Comparison of ENCODE assay signal across 8 mouse cellular contexts in the genomic region with DNA sequence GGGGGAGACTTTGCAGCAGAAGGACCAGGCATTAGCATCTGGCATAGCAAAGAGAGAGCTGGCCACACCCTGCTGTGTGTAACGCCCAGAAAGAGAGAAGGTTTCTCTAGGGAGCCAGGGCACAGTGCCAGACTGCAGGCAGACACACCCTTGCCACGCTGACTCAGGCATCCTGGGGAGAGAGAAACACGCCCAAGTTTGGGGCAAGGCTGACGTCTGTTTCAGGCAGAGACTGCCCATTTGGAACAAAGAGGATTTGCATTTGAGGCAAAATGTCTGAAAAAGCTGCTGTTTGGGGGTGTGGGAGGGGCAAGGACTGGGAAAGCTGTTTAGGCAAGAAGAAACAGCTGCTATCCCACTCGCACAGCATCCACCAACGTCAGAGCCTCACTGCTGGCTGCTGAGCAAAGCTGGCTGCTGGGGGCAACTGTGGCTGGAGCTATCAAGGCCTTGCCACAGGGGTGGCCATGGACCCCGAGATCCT.
DNase-seq lines count a peak whose midpoint lies in the region; ATAC-seq and TF ChIP-seq lines count a peak whose summit lies in the region.

No protein-coding gene starts in this region.

- TF ChIP-seq CTCF in lung, embryonic 14.5 days (IDR thresholded peaks at IDR 0.05; ENCODE audit: low read depth), result no peak

- ATAC-seq in heart, embryonic 14.5 days (ENCODE audit: insufficient number of reproducible peaks, insufficient read depth, low FRiP score, low read depth), result 0 out of 2 replicates have a peak, but pooled peaks have one; percentile 24
- peak; percentile 83 for ATAC-seq in lung, embryonic 14.5 days (ENCODE audit: insufficient read depth)

- WGBS in heart, embryonic 14.5 days, result 16% methylated on average over 7 of the region's 7 CpGs
- WGBS in lung, embryonic 14.5 days, result 12% methylated on average over 7 of the region's 7 CpGs

- H3K9me3 ChIP-seq in heart, embryonic 14.5 days (ENCODE audit: control insufficient read depth, low read length), result no peaks in the 10 kb centered on the region
- H3K9me3 ChIP-seq in lung, embryonic 14.5 days (ENCODE audit: low read depth, low read length), result no peaks in the 10 kb centered on the region

- 0 out of 4 replicates have a peak overlapping the region, but pooled peaks of 1 of the 2 experiments have one; percentile 7 for H3K27ac ChIP-seq in heart, embryonic 14.5 days (replicated peaks in 1 of 2; ENCODE audit: control insufficient read depth in 1 of 2, insufficient read depth in 1 of 2, low read depth in 2 of 2, low read length in 2 of 2)
- peak overlapping the region; percentile 83 for H3K27ac ChIP-seq in lung, embryonic 14.5 days (ENCODE audit: low read depth)

- 0 out of 2 replicates have a peak, but pooled peaks cover 3% of the 10 kb centered on the region for H3K36me3 ChIP-seq in heart, embryonic 14.5 days (ENCODE audit: control insufficient read depth, insufficient read depth, low read length)
- no peaks in the 10 kb centered on the region for H3K36me3 ChIP-seq in lung, embryonic 14.5 days (ENCODE audit: insufficient read depth)

- DNase-seq in 3T3-L1 (ENCODE audit: low read depth, low spot score) (peak; percentile 99), R1 (ENCODE audit: low read depth, low spot score) (peak; percentile 50)
- DNase-seq in fibroblast of lung, adult 2 months (ENCODE audit: low read depth), result peak; percentile 94
- peak; percentile 73 to 74 for DNase-seq in layer of hippocampus, adult 18-20 months (ENCODE audit: low spot score in 2 of 2)
- peak; percentile 88 for DNase-seq in lung, embryonic 14.5 days
- DNase-seq in ovary, postnatal 36 days (ENCODE audit: low spot score), result peak; percentile 67
- peak; percentile 78 to 86 for DNase-seq in urinary bladder, postnatal 4 days (ENCODE audit: low spot score in 2 of 2)

- H3K4me1 ChIP-seq in heart, embryonic 14.5 days (ENCODE audit: control insufficient read depth in 2 of 2, insufficient read depth in 2 of 2, low read length in 2 of 2), result peaks cover 14 to 18% of the 10 kb centered on the region in 2 experiments; a peak in 3 of 4 replicates
- peaks cover 21% of the 10 kb centered on the region for H3K4me1 ChIP-seq in lung, embryonic 14.5 days (ENCODE audit: insufficient read depth)

- no peak overlapping the region for H3K9ac ChIP-seq in heart, embryonic 14.5 days (ENCODE audit: low read length)
- peak overlapping the region; percentile 7 for H3K9ac ChIP-seq in lung, embryonic 14.5 days

- H3K27me3 ChIP-seq in heart, embryonic 14.5 days (ENCODE audit: control insufficient read depth, insufficient read depth, low read length), result no peaks in the 10 kb centered on the region
- no peaks in the 10 kb centered on the region for H3K27me3 ChIP-seq in lung, embryonic 14.5 days (ENCODE audit: insufficient read depth, low read length)

- H3K4me2 ChIP-seq in heart, embryonic 14.5 days (ENCODE audit: low read length), result no peak overlapping the region
- H3K4me2 ChIP-seq in lung, embryonic 14.5 days, result 0 out of 2 replicates have a peak overlapping the region, but pooled peaks have one; percentile 15

- no peak overlapping the region for H3K4me3 ChIP-seq in heart, embryonic 14.5 days (ENCODE audit: control insufficient read depth in 1 of 2, insufficient read depth in 1 of 2, low read depth in 1 of 2, low read length in 2 of 2)
- H3K4me3 ChIP-seq in lung, embryonic 14.5 days (ENCODE audit: low read depth, low read length), result no peak overlapping the region
